Mouse (Mus musculus): ENCODE data around the gene Ush2a. TPM values are rescaled to one million over a fixed set of nuclear protein-coding genes. Genes with fewer than 3 reads are reported as not detected.

The Ush2a gene
- polyA plus RNA-seq, 2 experiments, result 0.01 to 0.11 TPM

DNA sequence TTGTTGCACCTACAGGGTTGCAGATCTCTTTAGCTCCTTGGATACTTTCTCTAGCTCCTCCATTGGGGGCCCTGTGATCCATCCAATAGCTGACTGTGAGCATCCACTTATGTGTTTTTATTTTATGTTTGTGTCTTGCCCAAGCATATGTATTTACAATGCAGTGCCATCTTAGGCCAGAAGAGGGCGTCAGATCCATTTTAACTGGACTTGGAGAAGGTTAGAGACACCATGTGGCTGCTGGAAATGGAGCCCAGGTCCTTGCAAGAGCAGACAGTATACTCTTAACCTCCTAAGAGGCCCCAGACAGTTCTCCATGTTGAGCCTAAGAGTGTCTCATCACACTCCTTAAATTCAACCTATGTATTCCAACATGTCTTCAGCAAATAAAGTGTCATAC, 281.5 kb downstream of the Ush2a start:
- no peaks in the 10 kb centered on the region for H3K4me1 ChIP-seq (ENCODE audit: control insufficient read depth, insufficient read depth, low read length)
- no peak for DNase-seq (ENCODE audit: low spot score)
- H3K9me3 ChIP-seq (ENCODE audit: control insufficient read depth, low read length), result no peaks in the 10 kb centered on the region
- H3K9ac ChIP-seq (ENCODE audit: low read depth, low read length, severe bottlenecking), result no peak overlapping the region
- no peak for TF ChIP-seq POLR2A (IDR thresholded peaks at IDR 0.05; ENCODE audit: borderline replicate concordance, extremely low read depth, insufficient read depth, insufficient read length)
- H3K4me3 ChIP-seq (replicated peaks; ENCODE audit: low read length), result no peak overlapping the region
- no peak overlapping the region for H3K27ac ChIP-seq (replicated peaks; ENCODE audit: low read depth, low read length)
- 30% methylated on average over 1 of the region's 1 CpGs for WGBS
- H3K27me3 ChIP-seq (ENCODE audit: control insufficient read depth, insufficient read depth, low read length), result no peaks in the 10 kb centered on the region
- no peaks in the 10 kb centered on the region for H3K36me3 ChIP-seq (ENCODE audit: control insufficient read depth, insufficient read depth, low read length)
- H3K4me2 ChIP-seq (replicated peaks; ENCODE audit: low read depth, low read length, severe bottlenecking), result no peak overlapping the region
- ATAC-seq (ENCODE audit: low FRiP score, low read depth), result no peak

DNA sequence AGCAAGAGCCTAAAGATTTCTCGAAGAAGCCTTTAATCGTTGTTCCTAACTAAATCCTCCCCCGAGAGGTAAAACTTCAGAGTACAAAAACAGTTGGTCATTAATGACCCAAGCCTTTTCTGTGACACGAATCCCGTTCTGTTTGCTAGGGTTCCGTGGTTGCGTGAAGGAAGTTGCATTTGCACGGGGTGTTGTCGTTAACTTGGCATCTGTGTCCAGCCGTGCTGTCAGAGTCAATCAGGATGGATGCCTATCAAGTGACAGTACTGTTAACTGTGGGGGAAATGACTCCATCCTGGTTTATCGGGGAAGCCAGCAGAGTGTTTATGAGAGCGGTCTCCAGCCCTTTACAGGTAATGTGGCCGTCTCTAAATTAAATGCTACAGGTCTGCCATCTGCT, 287.9 kb downstream of the Ush2a start:
- Histone ChIP-seq H3K9ac (ENCODE audit: low read depth, low read length, severe bottlenecking) (no peak overlapping the region), H3K4me3 (replicated peaks; ENCODE audit: low read length) (no peak overlapping the region), H3K27me3 (ENCODE audit: control insufficient read depth, insufficient read depth, low read length) (no peaks in the 10 kb centered on the region), H3K36me3 (ENCODE audit: control insufficient read depth, insufficient read depth, low read length) (no peaks in the 10 kb centered on the region), H3K27ac (replicated peaks; ENCODE audit: low read depth, low read length) (no peak overlapping the region), H3K4me2 (replicated peaks; ENCODE audit: low read depth, low read length, severe bottlenecking) (peak overlapping the region; percentile 18; the same call in 1 of the 2 replicates), H3K4me1 (ENCODE audit: control insufficient read depth, insufficient read depth, low read length) (no peaks in the 10 kb centered on the region), H3K9me3 (ENCODE audit: control insufficient read depth, low read length) (no peaks in the 10 kb centered on the region)
- ATAC-seq (ENCODE audit: low FRiP score, low read depth) (no peak), DNase-seq (ENCODE audit: low spot score) (no peak)
- WGBS, result 16% methylated on average over 13 of the region's 13 CpGs
- no peak for TF ChIP-seq POLR2A (IDR thresholded peaks at IDR 0.05; ENCODE audit: borderline replicate concordance, extremely low read depth, insufficient read depth, insufficient read length)

DNA sequence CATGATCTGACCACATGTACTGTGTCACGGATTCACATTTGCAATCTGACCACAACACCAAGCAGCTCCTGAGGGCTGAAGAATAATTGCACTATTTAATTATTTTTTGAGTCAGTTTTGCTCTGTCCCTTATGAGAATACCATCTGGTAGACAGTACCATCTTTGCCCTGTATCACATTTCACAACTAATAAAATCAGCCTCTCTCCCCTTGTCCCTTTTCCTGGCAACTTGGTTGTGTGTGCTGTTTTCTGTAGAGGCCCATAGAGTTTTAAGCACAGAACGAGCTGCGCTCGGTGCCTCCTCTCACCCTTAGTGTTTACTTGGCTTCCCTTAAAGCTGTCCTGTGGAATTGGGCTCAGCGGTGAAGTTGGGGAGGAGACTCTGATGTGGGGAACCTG, 290.0 kb downstream of the Ush2a start:
- TF ChIP-seq POLR2A (IDR thresholded peaks at IDR 0.05; ENCODE audit: borderline replicate concordance, extremely low read depth, insufficient read depth, insufficient read length), result no peak
- Histone ChIP-seq H3K27me3 (ENCODE audit: control insufficient read depth, insufficient read depth, low read length) (no peaks in the 10 kb centered on the region), H3K36me3 (ENCODE audit: control insufficient read depth, insufficient read depth, low read length) (no peaks in the 10 kb centered on the region), H3K4me2 (replicated peaks; ENCODE audit: low read depth, low read length, severe bottlenecking) (no peak overlapping the region), H3K27ac (replicated peaks; ENCODE audit: low read depth, low read length) (no peak overlapping the region), H3K9ac (ENCODE audit: low read depth, low read length, severe bottlenecking) (no peak overlapping the region), H3K9me3 (ENCODE audit: control insufficient read depth, low read length) (no peaks in the 10 kb centered on the region), H3K4me3 (replicated peaks; ENCODE audit: low read length) (no peak overlapping the region), H3K4me1 (ENCODE audit: control insufficient read depth, insufficient read depth, low read length) (no peaks in the 10 kb centered on the region)
- 63% methylated on average over 5 of the region's 5 CpGs for WGBS
- no peak for ATAC-seq (ENCODE audit: low FRiP score, low read depth)
- no peak for DNase-seq (ENCODE audit: low spot score)

DNA sequence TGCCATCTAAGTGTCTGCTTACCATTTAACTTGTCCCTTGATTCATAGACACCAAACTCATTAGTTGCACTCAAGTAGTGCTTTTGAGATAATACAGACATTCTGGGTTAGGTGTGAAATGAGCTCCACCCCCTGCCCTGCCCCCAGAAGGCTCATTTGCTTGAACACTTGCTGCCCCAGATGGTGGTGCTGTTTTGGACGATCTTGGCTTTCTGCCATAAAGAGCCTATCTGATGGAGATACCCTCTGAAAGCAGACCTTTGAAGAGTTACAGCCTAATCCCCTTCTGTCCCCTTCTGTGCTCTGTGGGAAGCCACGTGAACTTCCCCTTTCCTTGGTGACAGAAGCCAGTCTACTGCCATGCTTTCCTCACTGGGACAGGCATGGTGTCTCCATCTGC, 297.1 kb downstream of the Ush2a start:
- no peaks in the 10 kb centered on the region for H3K27me3 ChIP-seq (ENCODE audit: control insufficient read depth, insufficient read depth, low read length)
- ATAC-seq (ENCODE audit: low FRiP score, low read depth), result no peak

DNA sequence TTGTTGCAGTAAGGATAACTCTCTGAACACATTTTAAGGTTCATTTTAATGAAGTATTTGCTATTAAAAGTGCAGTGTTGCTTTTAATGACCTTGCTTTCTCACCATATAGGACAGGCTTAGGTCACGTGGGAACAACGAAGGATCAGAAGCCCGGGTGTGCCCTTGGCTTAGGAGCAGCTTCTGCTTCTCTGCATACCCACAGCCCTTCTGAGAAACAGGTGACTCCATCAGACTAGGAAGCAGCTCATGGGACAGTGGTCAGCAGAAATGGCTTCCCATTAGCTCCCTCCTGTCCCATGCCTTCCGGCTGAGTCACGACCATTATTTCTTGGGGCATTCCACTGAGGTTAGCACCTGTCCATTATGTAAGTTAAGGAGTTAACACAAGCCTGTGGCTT, 304.4 kb downstream of the Ush2a start:
- ATAC-seq (ENCODE audit: low FRiP score, low read depth) (no peak), DNase-seq (ENCODE audit: low spot score) (no peak)
- no peaks in the 10 kb centered on the region for H3K9me3 ChIP-seq (ENCODE audit: control insufficient read depth, low read length)
- 73% methylated on average over 5 of the region's 5 CpGs for WGBS
- no peak for TF ChIP-seq POLR2A (IDR thresholded peaks at IDR 0.05; ENCODE audit: borderline replicate concordance, extremely low read depth, insufficient read depth, insufficient read length)
- no peak overlapping the region for H3K9ac ChIP-seq (ENCODE audit: low read depth, low read length, severe bottlenecking)
- no peaks in the 10 kb centered on the region for H3K36me3 ChIP-seq (ENCODE audit: control insufficient read depth, insufficient read depth, low read length)
- H3K4me2 ChIP-seq (replicated peaks; ENCODE audit: low read depth, low read length, severe bottlenecking), result no peak overlapping the region
- H3K4me3 ChIP-seq (replicated peaks; ENCODE audit: low read length), result no peak overlapping the region
- no peaks in the 10 kb centered on the region for H3K4me1 ChIP-seq (ENCODE audit: control insufficient read depth, insufficient read depth, low read length)
- H3K27ac ChIP-seq (replicated peaks; ENCODE audit: low read depth, low read length), result no peak overlapping the region
- H3K27me3 ChIP-seq (ENCODE audit: control insufficient read depth, insufficient read depth, low read length), result no peaks in the 10 kb centered on the region

More for the DNA sequence above, 297.1 kb downstream of the Ush2a start:
- H3K36me3 ChIP-seq (ENCODE audit: control insufficient read depth, insufficient read depth, low read length), result no peaks in the 10 kb centered on the region
- H3K9ac ChIP-seq (ENCODE audit: low read depth, low read length, severe bottlenecking), result no peak overlapping the region
- no peak for TF ChIP-seq POLR2A (IDR thresholded peaks at IDR 0.05; ENCODE audit: borderline replicate concordance, extremely low read depth, insufficient read depth, insufficient read length)
- H3K9me3 ChIP-seq (ENCODE audit: control insufficient read depth, low read length), result no peaks in the 10 kb centered on the region
- WGBS, result 15% methylated on average over 2 of the region's 2 CpGs
- H3K4me3 ChIP-seq (replicated peaks; ENCODE audit: low read length), result no peak overlapping the region
- H3K27ac ChIP-seq (replicated peaks; ENCODE audit: low read depth, low read length), result no peak overlapping the region
- no peak for DNase-seq (ENCODE audit: low spot score)
- H3K4me1 ChIP-seq (ENCODE audit: control insufficient read depth, insufficient read depth, low read length), result no peaks in the 10 kb centered on the region
- no peak overlapping the region for H3K4me2 ChIP-seq (replicated peaks; ENCODE audit: low read depth, low read length, severe bottlenecking)

DNA sequence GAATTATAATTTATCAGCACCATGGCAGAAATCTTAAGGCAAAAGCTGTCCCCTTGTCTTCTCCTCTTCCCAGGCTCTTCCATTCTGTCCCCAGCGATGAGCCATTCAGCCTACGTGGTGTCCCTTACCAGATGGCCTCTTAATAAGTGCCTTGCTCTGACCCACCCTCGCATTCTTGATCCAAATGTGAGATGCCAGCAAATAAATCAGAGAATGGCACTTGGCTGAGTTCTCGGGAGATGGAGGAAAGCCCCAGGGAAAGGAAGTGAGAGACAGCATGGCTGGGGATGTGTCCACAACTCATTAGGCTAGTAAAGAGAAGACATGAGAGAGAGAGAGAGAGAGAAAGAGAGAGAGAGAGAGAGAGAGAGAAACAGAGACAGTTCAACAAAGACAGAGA, 305.7 kb downstream of the Ush2a start:
- no peaks in the 10 kb centered on the region for H3K27me3 ChIP-seq (ENCODE audit: control insufficient read depth, insufficient read depth, low read length)
- no peak overlapping the region for H3K27ac ChIP-seq (replicated peaks; ENCODE audit: low read depth, low read length)
- WGBS, result 57% methylated on average over 4 of the region's 4 CpGs
- H3K4me3 ChIP-seq (replicated peaks; ENCODE audit: low read length), result no peak overlapping the region
- H3K36me3 ChIP-seq (ENCODE audit: control insufficient read depth, insufficient read depth, low read length), result no peaks in the 10 kb centered on the region
- no peak for ATAC-seq (ENCODE audit: low FRiP score, low read depth)
- DNase-seq (ENCODE audit: low spot score), result no peak
- H3K4me2 ChIP-seq (replicated peaks; ENCODE audit: low read depth, low read length, severe bottlenecking), result no peak overlapping the region
- no peaks in the 10 kb centered on the region for H3K4me1 ChIP-seq (ENCODE audit: control insufficient read depth, insufficient read depth, low read length)
- no peak overlapping the region for H3K9ac ChIP-seq (ENCODE audit: low read depth, low read length, severe bottlenecking)
- H3K9me3 ChIP-seq (ENCODE audit: control insufficient read depth, low read length), result no peaks in the 10 kb centered on the region
- no peak for TF ChIP-seq POLR2A (IDR thresholded peaks at IDR 0.05; ENCODE audit: borderline replicate concordance, extremely low read depth, insufficient read depth, insufficient read length)
